Mouse (Mus musculus) spleen, adult 2 months (tissue): ENCODE measurements around the gene Ccdc84. TPM values are rescaled to one million over a fixed set of nuclear protein-coding genes. Genes with fewer than 3 reads are reported as not detected.

Source experiments
- DNase-seq, 2 experiments: peaks; one replicate each; pipeline versions ENCODE4 v3.0.0 to v3.0.0-alpha.2; 2012 to 2021; ENCODE audit warnings: low spot score in 2 of 2, low read depth in 1 of 2
- H3K27ac ChIP-seq: fragments of 200-500 bp; 2 replicates; pipeline ENCODE4 v1.5.1; 2012; ENCODE audit warnings: low read length, inconsistent platforms; ENCODE audit not compliant: insufficient read depth
- H3K27me3 ChIP-seq: fragments of 200-500 bp; 2 replicates; pipeline ENCODE4 v1.6.1; 2012; ENCODE audit warnings: mild to moderate bottlenecking, moderate library complexity, low read length, inconsistent platforms; ENCODE audit not compliant: control insufficient read depth, insufficient read depth
- H3K36me3 ChIP-seq: fragments of 200-500 bp; 2 replicates; pipeline ENCODE4 v1.6.1; 2012; ENCODE audit warnings: mild to moderate bottlenecking, low read length, inconsistent platforms; ENCODE audit not compliant: control insufficient read depth, insufficient read depth
- H3K4me1 ChIP-seq: fragments of 200-500 bp; 2 replicates; pipeline ENCODE4 v1.6.1; 2011; ENCODE audit warnings: inconsistent platforms; ENCODE audit not compliant: control insufficient read depth, insufficient read depth, insufficient read length
- H3K4me3 ChIP-seq: fragments of 200-500 bp; 2 replicates; pipeline ENCODE4 v1.5.1; 2011; ENCODE audit warnings: mild to moderate bottlenecking, inconsistent platforms; ENCODE audit not compliant: insufficient read depth, insufficient read length; ENCODE audit errors: extremely low read depth
- CTCF ChIP-seq: fragments of 200-500 bp; IDR thresholded peaks from 2 replicates; pipeline ENCODE4 v1.5.1; 2011; ENCODE audit warnings: mild to moderate bottlenecking, inconsistent platforms; ENCODE audit not compliant: insufficient read depth, insufficient read length, insufficient replicate concordance; ENCODE audit errors: extremely low read depth
- POLR2A ChIP-seq: fragments of 200-500 bp; IDR thresholded peaks from 2 replicates; pipeline ENCODE4 v1.6.1; 2011; ENCODE audit warnings: low read depth, low read length, inconsistent platforms
- WGBS: fragments of 180-500 bp; shearing (Covaris S2); methylation state at CpG from one replicate; pipeline ENCODE4 v1.1.7; 2018; 5-methylcytosine and 5-hydroxymethylcytosine counted together
- polyA plus RNA-seq: library from polyadenylated mRNA; depleted of rRNA; stranded (reverse); fragments of >200 nt; gene quantifications from 2 replicates; pipeline ENCODE4 v1.2.3, GENCODE M21; 2012

The Ccdc84 gene
- polyA plus RNA-seq, 1 experiment: 18.1 TPM

DNA sequence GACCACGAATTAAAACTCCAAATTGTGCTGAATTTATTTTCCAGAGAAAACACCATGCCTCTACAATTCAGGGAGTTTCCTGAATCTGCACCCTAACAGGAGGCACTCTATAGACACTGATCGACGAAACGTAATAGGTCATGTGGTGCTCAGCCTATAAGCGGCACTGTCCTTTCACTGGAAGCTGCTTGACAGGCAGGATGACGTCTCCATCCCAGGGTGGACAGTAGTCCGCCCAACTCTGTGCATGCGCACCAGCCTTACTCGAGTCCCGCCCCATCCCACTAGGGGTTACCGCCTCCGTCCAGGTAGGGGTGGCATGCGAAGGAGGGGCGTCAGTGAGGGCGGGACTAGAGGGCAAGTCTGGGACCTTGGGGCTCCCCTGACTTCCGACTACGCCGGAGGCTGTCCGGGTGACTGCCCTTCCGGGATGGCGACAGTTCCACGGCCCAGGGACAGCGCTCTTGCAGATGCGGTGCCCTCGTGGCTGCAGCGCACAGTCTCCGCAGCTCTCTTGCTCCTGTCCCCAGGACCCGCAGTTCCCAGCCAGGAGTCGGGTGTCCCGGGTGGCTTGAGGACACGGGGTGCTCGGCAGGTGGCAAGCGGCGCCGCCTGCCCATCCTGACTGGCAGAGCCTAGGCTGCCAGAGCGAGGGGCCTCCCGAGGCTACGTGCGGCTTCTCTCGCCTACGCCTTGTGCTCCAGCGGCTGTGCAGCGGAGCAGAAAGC is 21.5 kb downstream of the Ccdc84 start, which contains the start of gene Slc37a4:
Slc37a4 (plus strand) TSS at position 169 of the 728 bp plus-strand sequence.
- Histone ChIP-seq H3K36me3 (peaks cover 9% of the 10 kb centered on the region; the same call in 1 of the 2 replicates), H3K4me1 (peaks cover 3% of the 10 kb centered on the region; the same call in 1 of the 2 replicates), H3K27me3 (no peaks in the 10 kb centered on the region), H3K4me3 (peak within 1 kb of the TSS; percentile 79), H3K27ac (peak within 1 kb of the TSS; percentile 73)
- TF ChIP-seq CTCF (no peak), POLR2A (peak; percentile 91)
- DNase-seq: peak; percentile 89 to 95
- under 1% methylated on average over 43 of the region's 43 CpGs for WGBS

DNA sequence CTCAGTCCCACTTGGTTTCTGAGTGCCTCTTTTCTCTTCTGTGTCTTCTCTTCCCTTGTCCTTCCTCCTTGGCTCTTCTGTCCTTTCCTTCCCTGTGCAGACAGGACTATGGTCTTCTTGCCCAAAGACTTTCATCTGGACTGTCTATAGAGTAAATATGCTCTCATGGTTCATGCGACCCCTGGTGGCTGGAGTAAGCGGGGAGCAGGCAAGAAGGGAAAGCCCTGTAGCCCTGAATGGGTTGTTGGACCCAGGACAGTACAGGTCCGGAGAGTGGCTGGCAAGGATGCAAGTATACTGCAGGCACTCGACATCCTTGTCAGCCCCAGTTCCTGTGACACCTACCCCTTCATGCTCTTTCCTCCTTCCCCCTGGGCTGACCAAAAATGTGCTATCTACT is 26.9 kb downstream of the Ccdc84 start:
- Histone ChIP-seq H3K27me3 (no peaks in the 10 kb centered on the region), H3K27ac (no peak overlapping the region), H3K4me3 (no peak overlapping the region), H3K4me1 (no peaks in the 10 kb centered on the region), H3K36me3 (peaks cover 23% of the 10 kb centered on the region)
- peak in 1 of 2 experiments; percentile 76 for DNase-seq
- TF ChIP-seq CTCF (peak; percentile 57; the same call in 1 of the 2 replicates), POLR2A (no peak)
- 39% methylated on average over 4 of the region's 4 CpGs for WGBS

DNA sequence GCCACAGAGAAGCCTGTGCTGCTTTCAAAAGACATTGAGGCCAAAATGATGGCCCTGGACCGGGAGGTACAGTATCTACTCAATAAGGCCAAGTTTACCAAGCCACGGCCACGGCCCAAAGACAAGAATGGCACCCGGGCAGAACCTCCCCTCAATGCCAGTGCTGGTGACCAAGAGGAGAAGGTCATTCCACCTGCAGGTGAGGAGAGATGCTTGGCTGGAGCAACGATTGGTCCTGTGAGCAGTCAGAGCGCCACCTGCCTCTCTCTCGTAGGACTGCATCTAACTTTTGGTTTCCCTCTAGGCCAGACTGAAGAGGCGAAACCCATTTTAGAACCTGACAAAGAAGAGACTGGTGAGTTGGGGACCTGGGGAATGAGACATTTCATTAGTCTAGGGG is 29.1 kb downstream of the Ccdc84 start:
- Histone ChIP-seq H3K27ac (no peak overlapping the region), H3K4me1 (no peaks in the 10 kb centered on the region), H3K27me3 (no peaks in the 10 kb centered on the region), H3K4me3 (no peak overlapping the region), H3K36me3 (peaks cover 40% of the 10 kb centered on the region)
- WGBS: 60% methylated on average over 8 of the region's 8 CpGs
- DNase-seq: peak in 1 of 2 experiments; percentile 56
- TF ChIP-seq CTCF (peak; percentile 70; the same call in 1 of the 2 replicates), POLR2A (no peak)

DNA sequence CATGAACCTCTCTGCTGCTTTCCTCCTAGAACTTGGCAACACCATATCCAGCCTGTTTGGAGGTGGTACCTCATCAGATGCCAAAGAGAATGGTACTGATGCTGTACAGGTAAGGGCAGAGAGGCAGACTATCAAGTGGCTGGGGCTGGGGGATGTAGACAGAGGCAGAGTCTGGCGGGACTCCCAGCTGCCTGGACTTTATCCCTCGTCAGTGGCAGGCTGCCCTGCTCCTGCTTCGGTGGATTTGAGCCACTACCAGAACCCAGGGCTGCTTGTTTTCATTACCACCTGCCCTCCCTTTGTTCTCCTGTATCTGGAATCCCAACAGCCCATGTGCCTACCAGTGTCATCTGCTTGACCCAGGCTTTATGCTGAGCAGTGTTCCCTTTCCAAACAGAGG is 31.1 kb downstream of the Ccdc84 start:
- DNase-seq: no peak
- Histone ChIP-seq H3K36me3 (peaks cover 55% of the 10 kb centered on the region), H3K4me3 (no peak overlapping the region), H3K4me1 (no peaks in the 10 kb centered on the region), H3K27me3 (no peaks in the 10 kb centered on the region), H3K27ac (no peak overlapping the region)
- 85% methylated on average over 3 of the region's 3 CpGs for WGBS
- TF ChIP-seq POLR2A (no peak), CTCF (no peak)

DNA sequence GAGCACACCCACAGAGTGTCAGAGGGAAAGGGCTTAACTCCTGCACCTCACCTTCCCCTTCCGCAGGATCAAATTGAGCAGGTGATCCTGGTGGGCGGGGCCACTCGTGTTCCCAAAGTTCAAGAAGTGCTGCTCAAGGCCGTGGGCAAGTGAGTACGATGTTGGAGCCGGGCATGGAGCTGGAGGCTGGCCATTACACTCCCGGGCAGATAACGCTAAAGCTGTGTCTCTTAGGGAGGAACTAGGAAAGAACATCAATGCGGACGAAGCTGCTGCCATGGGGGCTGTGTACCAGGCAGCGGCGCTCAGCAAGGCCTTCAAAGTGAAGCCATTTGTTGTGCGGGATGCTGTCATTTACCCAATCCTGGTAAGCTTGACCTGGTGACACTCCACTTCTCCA is 33.8 kb downstream of the Ccdc84 start:
- Histone ChIP-seq H3K27me3 (no peaks in the 10 kb centered on the region), H3K4me3 (no peak overlapping the region), H3K4me1 (peaks cover 7% of the 10 kb centered on the region; the same call in 1 of the 2 replicates), H3K27ac (no peak overlapping the region), H3K36me3 (peaks cover 58% of the 10 kb centered on the region)
- WGBS: 97% methylated on average over 13 of the region's 13 CpGs
- TF ChIP-seq CTCF (no peak), POLR2A (no peak)
- DNase-seq: no peak

DNA sequence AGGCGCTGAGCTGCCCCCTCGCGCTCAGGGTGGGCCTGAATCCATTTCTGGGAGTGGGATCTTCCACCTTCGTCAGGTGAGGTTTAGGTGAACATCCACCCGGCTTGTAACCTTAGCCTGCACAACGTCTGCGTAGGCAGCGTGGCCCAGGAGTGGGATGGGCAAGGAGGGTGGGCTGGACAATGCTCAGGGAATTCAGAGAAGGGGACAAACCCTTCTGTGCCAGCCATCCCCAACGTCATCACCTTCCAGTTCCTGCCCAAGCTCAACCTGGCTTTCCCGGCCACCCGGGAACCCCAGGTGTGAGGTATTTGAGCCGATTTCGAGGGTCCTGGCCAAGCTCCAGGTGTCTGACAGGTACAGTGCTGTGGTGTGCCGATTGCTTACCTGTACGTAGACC is 38.5 kb downstream of the Ccdc84 start:
- H3K36me3 ChIP-seq: peaks cover 27% of the 10 kb centered on the region
- no peak for TF ChIP-seq CTCF
- no peak for TF ChIP-seq POLR2A
- H3K4me3 ChIP-seq: peak overlapping the region; percentile 92
- 6% methylated on average over 15 of the region's 15 CpGs for WGBS
- DNase-seq: no peak
- H3K4me1 ChIP-seq: peaks cover 7% of the 10 kb centered on the region; the same call in 1 of the 2 replicates
- no peaks in the 10 kb centered on the region for H3K27me3 ChIP-seq
- H3K27ac ChIP-seq: peak overlapping the region; percentile 79

DNA sequence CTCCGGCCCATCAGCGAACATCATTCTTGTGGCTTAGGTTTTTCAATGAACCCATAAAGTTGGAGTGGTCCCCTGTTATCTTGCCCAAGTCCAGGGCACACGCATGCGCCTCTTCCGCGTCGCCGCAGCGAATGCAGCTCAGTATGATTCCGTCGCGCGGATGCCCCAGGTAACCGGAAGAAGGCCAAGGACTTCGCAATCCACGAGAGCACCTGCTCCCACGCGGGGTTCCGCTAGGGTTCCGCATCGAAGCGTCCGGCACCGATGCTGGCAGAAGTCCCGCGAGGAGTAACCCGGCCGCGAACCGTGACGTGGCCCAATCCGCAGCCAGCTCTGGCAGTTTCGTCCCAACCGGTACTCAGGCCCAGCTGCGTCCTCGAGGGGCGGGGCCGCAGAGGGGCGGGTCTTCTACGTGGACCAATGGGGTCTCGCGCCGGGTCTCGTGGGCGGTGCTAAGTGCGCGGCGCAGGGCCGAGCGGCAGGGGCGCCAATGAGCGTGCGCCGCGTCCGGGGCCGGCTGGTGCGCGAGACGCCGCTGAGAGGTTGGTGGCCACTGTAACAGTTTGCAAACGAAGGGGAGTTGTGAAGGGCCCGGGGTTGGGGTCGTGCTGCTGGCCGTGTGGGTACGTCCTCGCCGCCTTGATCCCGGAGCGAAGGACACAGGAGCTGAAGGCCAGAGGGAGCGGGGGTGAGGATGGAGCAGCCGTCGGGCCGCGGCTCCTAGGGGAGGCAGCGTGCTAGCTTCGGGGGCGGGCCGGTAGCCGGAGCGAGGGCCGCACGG is 39.1 kb downstream of the Ccdc84 start, which contains the start of gene Hyou1:
Hyou1 (plus strand) TSS at position 437 of the 781 bp plus-strand sequence.
- peak within 1 kb of the TSS; percentile 82 for H3K27ac ChIP-seq
- H3K4me3 ChIP-seq: peak within 1 kb of the TSS; percentile 92
- WGBS: under 1% methylated on average over 83 of the region's 83 CpGs
- H3K27me3 ChIP-seq: no peaks in the 10 kb centered on the region
- TF ChIP-seq POLR2A: peak; percentile 71
- no peak for TF ChIP-seq CTCF
- H3K4me1 ChIP-seq: peaks cover 7% of the 10 kb centered on the region; the same call in 1 of the 2 replicates
- DNase-seq: peak; percentile 97 to 99
- peaks cover 22% of the 10 kb centered on the region for H3K36me3 ChIP-seq
